Mouse (Mus musculus) spleen, adult 2 months (tissue): ENCODE results near the gene Cpne5.

Experiments used
- CTCF ChIP-seq: fragments of 200-500 bp; IDR thresholded peaks from 2 replicates; pipeline ENCODE4 v1.5.1; 2011; ENCODE audit warnings: mild to moderate bottlenecking, inconsistent platforms; ENCODE audit not compliant: insufficient read depth, insufficient read length, insufficient replicate concordance; ENCODE audit errors: extremely low read depth
- POLR2A ChIP-seq: fragments of 200-500 bp; IDR thresholded peaks from 2 replicates; pipeline ENCODE4 v1.6.1; 2011; ENCODE audit warnings: low read depth, low read length, inconsistent platforms

DNA sequence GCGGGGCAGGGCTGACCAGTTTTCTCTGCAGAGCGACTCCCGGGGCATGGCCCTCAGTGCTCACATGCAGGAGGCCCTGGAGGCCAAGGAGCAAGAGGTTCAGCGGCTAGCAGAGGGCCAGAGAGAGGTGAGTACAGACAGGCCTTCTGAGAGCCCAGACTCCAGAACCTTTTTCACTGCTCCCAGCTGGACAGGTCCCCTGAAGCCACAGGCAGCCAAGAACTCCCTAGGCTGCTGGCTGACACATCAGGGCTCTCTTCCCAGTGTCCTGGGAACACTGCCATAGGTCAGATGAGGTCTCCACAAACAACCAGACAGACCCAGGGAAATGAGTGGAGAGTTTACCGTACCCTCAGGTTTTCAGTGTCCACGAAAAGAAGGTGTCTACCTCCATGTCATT lies 101.7 kb downstream of the Cpne5 start:
- TF ChIP-seq POLR2A (no peak), CTCF (no peak)
